Mouse (Mus musculus) cerebellum, postnatal 10 days (tissue): ENCODE measurements around the gene Cntd1.

Experiments
- DNase-seq, 2 experiments: peaks; one replicate each; pipeline ENCODE4 v3.0.0; 2021; ENCODE audit warnings: mixed read lengths in 2 of 2

Cntd1 gene

DNA sequence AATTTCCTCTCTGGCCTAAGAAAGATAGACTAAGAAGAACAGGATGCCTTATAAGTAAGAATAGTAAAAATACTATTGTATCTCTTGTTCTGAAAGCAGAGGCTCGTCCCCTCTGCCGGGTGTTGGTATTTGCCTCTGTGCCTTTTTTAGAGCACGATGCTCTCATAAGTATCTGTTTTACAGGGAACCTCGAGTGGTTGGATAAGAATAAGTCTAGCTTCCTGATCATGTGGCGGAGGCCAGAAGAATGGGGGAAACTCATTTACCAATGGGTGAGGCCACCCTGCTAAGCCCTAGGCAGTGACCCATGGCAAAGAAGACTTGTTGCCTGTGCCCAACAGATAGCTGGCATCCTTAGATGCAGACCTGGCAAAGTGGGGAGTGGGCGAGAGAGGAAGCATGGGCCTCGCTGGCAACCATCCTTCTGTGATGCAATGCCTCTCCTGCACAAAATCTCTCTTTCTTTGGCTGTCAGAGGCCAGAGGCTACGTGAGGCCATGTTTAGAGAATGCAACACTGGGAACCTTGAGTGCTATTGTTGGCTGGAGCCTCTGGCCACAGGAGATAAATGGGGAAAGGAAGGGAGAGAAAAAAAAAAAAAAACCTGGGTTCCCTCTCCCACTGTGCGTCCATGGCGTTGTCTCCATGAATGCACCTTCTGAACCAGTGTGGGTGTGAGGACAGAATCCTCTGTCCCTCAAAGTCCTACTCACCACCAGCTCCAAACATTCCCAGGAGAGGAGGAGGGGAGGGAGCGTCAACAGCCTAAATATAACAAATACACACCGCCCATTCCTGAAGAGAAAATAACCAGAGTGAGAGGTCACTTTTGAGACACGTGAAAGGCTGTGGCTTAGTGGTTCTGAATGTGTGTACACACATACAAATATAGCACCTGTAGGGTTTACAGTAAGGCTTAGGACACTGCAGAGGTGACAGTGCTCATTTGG lies 22.7 kb upstream of the Cntd1 start:
- no peak for DNase-seq

DNA sequence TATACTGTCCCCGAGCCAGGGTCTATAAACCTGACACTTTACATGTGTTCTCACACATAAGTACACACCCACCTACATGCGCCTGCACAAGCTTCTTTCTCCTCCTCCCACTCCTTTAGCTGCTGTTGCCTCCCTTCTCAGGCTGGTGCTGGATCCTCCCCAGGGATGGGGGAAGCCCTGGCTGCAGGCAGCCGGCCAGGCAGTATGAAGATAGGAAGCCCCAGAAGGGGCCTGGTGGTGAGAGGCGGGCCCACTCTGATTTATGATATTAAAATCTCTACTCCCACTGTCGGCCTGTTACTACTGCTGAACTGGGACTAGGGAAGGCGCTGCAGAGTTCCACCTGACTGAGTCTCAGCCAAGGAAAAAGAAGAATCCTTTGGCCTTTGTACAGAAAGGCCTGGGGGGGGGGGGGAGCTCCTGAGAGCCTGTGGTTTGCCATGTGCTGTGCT lies 19.5 kb upstream of the Cntd1 start:
- DNase-seq: no peak

DNA sequence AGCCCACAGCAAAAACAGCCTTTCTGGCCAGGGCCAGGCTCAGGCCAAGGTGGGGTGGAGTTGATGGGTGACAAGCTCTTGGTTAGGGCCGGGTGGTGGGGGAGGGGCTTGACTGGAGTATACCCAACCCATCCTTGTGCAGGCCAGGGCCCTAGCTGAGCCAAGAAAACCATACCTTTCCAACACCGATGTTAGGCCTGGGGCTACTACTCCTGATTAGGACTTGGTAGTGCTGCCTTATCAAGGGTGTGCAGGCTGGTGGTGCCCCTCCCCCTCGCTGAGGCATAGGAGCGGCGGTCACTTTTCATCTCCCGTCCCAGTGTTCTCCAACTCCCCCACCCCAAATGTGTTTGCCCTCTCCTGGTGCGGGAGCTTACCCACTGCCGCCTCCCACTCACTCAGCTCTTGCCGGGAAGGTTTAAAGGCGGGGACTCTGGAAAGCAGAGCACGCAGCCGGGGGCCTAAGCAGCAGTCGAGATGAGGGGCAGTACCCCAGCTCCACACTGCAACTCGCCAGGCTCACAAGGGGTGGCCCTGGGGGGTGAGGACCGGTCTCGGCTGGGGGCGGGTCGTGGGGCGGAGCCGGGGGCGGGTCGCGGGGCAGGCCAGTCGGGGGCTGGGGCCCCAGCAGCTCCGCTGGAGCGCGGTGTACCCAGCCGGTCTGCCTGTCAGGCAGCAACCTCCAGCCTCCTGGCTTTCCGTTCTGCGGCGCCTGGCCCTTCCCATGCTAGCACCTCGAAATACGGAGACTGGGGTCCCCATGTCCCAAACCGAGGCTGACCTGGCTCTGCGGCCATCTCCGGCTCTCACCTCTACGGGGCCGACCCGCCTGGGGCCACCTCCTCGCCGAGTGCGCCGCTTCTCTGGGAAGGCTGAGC lies 18.6 kb upstream of the Cntd1 start, which contains the start of gene Wnk4:
Gene Wnk4, plus strand, starts transcription at position 620 of the 878 bp plus-strand sequence.
- DNase-seq: peak; percentile 62 to 72

DNA sequence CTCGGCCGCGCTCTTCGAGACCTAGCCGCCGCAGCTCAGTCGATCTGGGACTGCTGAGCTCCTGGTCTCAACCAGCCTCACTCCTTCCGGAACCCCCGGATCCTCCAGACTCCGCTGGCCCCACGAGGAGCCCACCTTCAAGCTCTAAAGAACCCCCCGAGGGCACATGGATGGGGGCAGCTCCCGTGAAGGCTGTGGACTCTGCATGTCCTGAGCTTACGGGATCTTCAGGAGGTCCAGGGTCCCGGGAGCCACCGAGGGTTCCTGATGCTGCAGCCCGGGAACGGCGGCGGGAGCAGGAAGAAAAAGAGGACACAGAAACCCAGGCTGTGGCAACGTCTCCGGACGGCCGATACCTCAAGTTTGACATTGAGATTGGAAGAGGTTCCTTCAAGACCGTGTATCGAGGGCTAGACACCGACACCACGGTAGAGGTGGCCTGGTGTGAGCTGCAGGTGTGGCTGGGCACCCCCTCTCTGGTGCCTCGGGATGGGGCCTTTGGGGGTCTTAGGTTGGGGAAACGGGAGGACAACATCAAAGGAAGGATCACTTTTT lies 17.9 kb upstream of the Cntd1 start:
- DNase-seq: no peak

DNA sequence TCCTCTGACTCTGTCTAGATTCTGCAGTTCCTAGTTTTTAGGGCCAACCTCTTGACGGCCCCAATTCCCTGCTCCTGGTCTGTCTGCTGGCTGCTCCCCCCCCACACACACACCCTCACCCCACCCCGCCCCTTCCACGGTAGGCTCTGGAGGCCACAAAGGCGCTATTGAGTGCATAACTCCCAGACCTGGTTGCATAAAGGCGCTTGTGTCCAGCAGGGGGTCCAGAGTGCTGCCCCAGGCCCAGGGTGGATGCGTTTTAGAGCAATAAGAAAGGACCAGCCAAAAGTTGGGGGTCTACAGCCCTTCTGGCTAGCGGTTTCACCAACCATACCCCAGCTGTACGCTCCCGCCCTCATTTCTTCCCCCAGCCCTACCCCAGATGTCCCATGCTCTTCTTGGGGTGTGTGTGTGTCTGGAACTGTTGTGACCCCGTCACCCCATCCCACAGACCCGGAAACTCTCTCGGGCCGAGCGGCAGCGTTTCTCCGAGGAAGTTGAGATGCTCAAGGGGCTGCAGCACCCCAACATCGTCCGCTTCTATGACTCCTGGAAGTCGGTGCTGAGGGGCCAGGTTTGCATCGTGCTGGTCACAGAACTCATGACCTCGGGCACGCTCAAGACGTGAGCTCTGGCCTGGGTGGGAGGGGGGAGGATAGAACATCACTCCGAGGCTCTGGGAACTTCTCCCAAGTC lies 16.4 kb upstream of the Cntd1 start:
- peak in 1 of 2 experiments; percentile 24 for DNase-seq

DNA sequence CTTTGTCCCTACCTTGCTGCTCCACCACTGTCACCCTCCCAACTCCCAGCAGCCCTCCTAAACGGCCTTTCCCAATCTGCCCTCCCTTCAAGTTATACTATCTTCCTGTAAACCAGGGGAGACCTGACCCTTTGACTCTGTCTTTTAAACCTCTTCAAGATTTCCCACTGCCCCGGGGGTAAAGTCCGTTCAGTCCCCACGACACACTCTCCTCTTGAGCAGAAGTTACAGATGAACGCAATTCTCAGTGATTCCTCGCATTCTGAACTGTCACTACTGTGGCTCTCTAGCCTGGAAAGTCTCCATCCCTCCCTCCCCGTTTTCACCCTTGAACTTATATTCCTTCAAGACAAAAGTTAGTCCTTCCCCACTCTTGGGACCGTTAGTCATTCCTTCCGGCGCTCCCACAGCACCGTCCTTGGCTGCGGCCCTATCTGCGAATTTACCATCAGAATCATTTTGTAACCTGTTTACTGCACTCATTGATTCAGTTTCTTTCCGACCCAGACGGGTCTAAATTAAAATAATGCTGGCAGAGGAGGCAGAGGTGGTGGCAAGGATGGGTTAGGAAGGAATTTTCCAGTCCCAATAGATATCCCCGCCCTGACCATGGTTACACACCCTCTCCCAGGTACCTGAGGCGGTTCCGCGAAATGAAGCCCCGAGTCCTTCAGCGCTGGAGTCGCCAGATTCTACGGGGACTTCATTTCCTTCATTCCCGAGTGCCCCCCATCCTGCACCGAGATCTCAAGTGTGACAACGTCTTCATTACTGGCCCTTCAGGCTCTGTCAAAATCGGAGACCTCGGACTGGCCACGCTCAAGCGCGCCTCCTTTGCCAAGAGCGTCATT lies 15.4 kb upstream of the Cntd1 start:
- no peak for DNase-seq

DNA sequence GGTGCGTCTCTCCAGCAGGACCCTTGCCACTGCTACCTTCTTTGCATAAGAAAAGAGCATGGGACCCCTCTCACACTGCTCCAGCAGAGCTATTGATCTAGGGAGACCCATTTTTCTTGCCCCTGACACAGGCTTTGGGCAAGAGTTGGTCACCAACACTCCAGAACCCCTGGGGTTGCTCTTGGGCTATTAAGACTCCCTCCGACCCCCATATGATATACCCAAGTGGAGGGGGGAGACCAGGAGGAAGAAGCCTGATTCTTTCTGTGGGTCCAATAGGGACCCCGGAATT lies 14.9 kb upstream of the Cntd1 start:
- no peak for DNase-seq

DNA sequence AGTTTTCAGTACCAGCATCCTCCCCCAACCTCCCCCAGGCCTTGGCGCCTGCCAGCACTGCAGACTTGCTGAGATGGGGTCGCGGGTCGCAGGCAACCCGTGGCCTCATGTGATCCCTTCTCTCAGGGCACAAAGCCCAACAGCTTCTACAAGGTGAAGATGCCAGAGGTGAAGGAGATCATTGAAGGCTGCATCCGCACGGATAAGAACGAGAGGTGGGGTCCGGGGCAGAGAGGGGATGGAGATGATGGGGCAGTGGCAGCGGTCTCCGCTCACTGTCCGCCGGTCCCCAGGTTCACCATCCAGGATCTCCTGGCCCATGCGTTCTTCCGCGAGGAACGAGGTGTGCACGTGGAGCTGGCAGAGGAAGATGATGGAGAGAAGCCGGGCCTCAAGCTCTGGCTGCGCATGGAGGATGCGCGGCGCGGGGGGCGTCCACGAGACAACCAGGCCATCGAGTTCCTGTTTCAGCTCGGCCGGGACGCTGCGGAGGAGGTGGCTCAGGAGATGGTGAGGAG lies 13.8 kb upstream of the Cntd1 start:
- DNase-seq: peak in 1 of 2 experiments; percentile 21

DNA sequence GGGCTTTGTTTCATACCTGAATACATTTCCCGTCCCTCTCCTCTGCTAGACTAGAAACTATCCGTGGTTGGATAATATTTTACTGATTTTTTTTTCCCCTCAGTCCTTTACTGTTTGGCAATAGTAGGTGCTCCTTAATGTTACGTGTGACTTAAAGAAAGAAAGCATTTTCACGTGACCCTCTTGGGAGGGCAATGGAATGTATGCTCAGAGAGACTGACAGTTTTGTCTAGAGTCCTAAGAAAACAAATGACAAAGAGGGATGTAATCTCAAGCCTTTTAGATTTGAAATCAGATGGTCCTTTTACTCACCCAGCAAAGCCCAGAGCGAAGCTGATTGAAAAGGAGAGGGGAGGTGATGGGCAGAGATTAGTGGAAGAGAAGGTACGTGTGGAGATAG lies 12.9 kb upstream of the Cntd1 start:
- DNase-seq: no peak

DNA sequence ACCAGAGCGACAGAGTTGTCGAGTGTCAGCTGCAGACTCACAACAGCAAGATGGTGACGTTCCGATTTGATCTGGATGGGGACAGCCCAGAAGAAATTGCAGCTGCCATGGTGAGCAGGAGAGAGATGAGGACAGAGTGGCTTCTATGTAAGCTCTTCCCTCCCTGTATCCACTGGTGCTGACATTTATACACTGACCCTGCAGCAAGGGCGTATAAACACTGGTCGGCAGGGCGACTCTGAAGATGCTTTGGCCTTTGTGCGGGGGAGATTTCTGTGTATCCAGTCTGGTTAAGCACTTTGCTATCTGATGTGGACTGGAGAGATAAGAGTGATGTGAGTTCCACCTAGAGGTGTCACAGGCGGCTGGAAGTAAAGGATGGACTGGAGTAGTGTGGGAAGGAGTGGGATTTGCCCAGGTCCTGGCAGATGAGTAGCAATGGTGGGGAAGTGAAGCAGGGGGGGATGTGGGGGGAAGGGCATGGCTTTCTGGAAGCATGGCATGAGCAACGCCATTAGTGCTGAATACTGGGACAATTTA lies 9.2 kb upstream of the Cntd1 start:
- peak; percentile 64 to 67 for DNase-seq

DNA sequence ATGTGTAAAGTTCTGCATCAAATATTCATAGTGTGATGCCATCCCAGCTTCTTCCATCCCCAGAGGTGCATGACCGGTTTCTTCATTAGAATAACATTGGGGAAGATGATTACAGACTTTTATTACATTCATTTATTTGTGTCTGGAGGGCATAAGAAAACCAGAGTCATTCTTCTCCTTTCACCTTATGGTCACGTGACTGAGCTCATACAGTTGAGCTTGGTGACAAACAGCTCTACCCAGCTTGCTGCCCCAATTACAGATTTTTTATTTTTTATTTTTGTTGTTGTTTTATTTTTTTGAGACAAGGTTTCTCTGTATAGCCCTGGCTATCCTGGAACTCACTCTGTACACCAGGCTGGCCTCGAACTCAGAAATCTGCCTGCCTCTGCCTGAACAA lies 6.4 kb upstream of the Cntd1 start:
- no peak for DNase-seq

DNA sequence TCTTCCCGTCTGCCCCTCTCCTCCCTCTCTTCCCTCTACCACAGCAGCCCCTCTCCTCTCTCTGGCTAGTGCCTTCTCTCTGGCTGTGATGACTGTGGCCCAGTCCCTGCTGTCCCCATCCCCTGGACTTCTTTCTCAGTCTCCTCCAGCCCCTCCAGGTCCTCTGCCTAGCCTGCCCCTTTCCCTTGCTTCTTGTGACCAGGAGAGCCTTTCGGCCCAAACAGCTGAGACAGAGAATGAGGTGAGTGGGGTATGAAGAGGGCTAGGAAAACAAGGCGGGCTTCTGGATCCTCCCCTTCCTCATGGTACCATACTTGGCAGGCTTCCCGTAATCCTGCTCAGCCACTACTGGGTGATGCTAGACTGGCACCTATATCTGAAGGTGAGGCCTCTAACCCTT lies 3.5 kb upstream of the Cntd1 start:
- DNase-seq: no peak

DNA sequence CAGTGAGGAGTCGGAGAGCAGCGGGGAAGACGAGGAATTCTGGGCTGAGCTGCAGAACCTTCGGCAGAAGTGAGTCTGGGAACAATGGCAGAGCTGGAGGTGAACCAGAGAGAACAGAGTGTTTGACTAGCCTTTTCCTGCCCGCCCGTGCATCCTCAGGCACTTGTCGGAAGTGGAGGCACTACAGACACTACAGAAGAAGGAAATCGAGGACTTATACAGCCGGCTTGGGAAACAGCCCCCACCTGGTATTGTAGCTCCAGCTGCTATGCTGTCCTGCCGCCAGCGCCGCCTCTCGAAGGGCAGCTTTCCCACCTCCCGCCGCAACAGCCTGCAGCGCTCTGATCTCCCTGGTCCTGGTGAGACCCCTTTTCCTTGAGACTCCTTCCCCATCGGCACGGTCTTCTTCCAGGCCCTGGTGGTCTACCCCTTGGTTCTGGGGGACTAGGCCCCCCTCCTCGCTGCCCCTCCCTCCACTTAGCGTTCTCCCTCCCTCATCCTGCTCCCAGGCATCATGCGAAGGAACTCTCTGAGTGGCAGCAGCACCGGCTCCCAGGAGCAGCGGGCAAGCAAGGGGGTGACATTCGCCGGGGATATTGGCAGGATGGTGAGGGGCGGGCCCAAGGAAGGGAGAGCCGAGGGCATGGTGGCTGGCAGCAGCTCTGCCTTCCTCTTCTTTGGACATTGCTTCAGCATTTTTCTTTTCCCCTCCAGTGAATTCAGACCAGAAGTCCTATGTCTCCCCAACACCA lies 2.3 kb upstream of the Cntd1 start:
- DNase-seq: peak; percentile 39 to 41

DNA sequence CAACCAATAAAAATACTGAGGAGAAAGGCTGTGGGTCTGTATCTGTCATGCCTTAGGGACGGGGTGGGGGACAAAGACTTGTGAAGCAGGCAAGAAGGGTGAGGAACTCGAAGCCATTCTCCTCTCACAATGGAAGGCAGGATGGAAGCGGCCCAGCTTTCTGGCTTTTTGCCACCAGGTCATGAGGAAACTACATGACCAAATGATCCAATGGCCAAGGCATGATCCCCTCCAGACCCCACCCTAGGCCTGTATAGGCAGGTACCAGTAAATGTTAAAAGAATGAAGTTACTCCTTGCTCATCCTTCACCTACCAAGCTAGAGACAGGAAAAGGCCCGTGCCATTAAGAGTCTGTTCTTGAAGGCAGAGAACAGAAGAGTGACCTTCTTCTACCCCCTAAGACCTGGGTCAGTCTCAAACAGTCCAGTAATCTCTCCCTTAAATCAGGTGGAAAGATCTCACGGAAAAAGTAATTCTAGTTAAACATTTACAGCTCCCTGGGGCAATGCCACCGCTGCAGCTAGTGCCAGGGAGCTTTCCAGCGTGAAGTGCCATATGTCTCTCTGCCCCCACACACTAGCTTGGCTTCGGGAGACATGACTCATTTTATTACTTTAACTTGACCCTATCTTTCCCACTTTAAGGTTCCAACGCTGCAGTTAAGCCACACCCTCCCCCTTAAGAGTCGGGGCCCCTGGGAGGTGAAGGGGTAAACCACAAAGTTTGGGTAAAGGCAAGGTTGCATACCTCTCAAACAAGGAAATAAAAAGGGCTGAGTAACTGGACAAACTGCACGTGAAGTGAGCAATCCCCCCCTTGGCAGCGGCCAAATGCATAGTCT lies 1.2 kb upstream of the Cntd1 start:
- DNase-seq: peak; percentile 39 to 47

DNA sequence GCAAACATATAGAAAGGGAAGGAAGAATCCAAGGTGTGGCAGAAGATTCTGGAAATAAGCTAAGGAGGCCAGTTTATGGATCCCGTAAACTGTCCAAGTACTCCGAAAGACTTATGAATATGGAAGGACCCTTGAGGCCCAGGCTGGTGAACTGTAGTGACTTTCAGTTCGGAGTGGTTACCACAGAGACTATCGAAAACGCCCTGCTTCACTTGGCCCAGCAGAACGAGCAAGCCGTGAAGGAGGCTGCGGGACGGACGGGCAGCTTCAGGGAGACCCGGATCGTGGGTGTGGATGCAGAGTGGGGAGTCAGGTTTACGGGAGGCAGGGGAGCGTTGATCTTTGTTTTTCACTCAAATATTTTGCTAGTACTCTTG lies 369 bp downstream of the Cntd1 start:
- DNase-seq: peak in 1 of 2 experiments; percentile 24

DNA sequence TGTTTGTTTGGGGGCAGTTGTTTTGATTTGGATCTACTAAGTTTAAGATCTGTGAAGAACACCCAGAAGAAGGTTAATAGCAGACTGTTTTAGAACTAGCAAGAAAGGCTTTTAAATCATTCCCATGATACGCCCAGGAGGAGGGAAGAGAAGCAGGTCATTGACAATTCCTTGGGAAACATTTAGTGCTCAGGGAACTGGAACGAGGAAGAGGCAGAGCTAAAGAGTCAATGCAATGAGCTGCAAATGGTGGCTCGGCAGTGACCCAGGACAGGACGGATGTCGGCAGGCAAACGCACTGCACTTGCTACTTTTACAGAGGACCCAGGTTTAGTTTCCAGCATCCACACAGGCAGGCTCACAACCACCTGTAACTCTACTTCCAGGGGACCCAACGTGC lies 2.0 kb downstream of the Cntd1 start:
- DNase-seq: no peak

DNA sequence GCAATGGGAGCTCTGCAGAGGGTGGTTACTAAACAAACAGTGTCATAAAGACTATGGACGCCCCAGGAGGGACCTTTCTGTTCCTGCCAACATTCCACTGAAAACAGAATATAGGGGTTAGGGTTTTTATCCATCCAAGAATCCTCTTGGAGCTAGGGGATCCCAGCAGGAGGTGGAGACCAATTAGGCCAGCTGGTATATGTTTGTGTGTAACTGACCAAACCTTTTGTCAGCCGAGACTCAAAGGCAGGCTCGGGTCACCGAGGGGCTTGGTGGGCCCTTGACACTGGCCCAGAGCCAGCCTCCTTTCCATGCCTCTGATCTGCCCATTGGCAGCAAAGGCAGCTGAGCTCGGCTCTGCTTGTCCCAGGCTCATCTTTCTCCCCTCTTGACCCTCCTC lies 4.1 kb downstream of the Cntd1 start:
- DNase-seq: no peak

DNA sequence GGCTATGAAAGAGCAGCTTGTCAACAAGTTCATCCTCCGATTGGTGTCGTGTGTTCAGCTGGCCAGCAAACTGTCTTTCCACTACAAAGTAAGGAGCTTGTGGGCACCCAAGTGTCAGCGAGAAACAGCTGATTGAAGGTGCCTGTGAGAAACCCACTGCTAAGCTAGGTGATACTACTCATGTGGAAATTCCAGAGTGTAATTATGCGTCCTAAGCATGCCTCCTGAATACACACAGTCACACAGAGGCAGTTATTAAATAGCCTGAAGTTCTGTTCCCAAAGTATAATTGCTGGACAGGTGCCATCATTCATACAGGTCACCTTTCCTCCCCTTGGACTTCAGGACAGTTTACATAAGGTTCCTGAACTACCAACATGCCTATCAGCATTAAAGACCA lies 5.0 kb downstream of the Cntd1 start:
- DNase-seq: no peak

DNA sequence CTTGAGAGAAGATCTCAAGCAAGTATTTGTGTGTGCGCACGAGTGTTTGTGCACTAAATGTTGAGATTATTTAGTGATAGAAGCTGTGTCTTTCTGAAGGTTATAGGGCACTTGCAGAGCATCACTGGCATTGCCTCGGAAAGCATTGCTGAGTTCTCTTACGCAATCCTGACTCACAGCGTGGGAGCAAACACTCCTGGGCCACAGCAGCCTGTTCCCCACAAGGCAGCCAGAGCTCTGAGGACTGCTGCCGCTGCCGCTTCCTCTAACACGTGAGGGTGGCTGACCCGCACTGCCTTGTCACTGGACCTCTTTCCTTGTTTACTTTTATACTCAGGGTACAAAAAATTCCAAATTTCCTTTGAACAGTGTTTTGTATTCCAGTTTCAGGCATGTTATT lies 8.5 kb downstream of the Cntd1 start:
- no peak for DNase-seq

DNA sequence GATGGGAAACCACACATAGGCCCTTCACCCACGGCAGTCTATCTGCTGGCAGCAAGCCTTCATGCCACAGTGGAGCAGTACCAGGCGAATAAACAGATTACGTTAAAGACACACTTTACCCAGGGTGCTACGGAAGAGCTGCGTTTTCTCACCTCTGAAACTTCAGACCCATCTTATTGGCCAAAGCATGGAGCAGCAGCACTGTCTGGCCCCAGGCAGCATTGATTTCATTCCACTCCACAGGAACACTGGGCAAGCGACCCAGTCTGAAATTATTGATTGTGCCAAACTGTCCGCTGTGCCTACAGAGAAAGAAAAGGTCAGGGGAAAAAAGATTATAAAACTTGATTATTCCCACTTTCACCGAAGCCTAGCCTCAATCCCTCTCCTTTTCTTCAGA lies 12.4 kb downstream of the Cntd1 start:
- no peak for DNase-seq
